Mouse (Mus musculus) layer of hippocampus, postnatal 25 days (tissue): ENCODE results near the gene Tgfbr1. TPM values are rescaled to one million over a fixed set of nuclear protein-coding genes. Genes with fewer than 3 reads are reported as not detected.

Experiments used
- DNase-seq, 2 experiments: peaks; one replicate each; pipeline ENCODE4 v3.0.0; 2022; ENCODE audit warnings: mixed read lengths in 2 of 2, low spot score in 1 of 2; ENCODE audit errors: extremely low spot score in 1 of 2
- total RNA-seq, 2 experiments: library from RNA; stranded (reverse); gene quantifications; 2 replicates each; pipeline ENCODE4 v1.2.3; 2021

Gene Tgfbr1
- 10 to 100 TPM; 25.2 to 28.4 TPM for total RNA-seq

GRCm38 (mm10) chr4:47352803-47353388 lies at the start of gene Tgfbr1:
Tgfbr1 (plus strand) TSS chr4:47353222.
- DNase-seq = peak; percentile 85 to 87

GRCm38 (mm10) chr4:47303340-47303998 lies 49.6 kb upstream of the Tgfbr1 start:
- DNase-seq = no peak

GRCm38 (mm10) chr4:47309886-47310625 lies 43.0 kb upstream of the Tgfbr1 start:
- DNase-seq = no peak

GRCm38 (mm10) chr4:47310812-47311211 lies 42.2 kb upstream of the Tgfbr1 start:
- no peak for DNase-seq

GRCm38 (mm10) chr4:47311467-47311866 lies 41.6 kb upstream of the Tgfbr1 start:
- no peak for DNase-seq

GRCm38 (mm10) chr4:47311929-47312328 lies 41.1 kb upstream of the Tgfbr1 start:
- no peak for DNase-seq

- DNase-seq = peak; percentile 41 to 42
Measured at GRCm38 (mm10) chr4:47312676-47313075, 40.3 kb upstream of the Tgfbr1 start.

GRCm38 (mm10) chr4:47313710-47314410 lies 39.2 kb upstream of the Tgfbr1 start:
- no peak for DNase-seq

GRCm38 (mm10) chr4:47315458-47315857 lies 37.6 kb upstream of the Tgfbr1 start:
- DNase-seq = no peak

GRCm38 (mm10) chr4:47316432-47316831 lies 36.6 kb upstream of the Tgfbr1 start:
- no peak for DNase-seq

- no peak for DNase-seq
Measured at GRCm38 (mm10) chr4:47319561-47320321, 33.3 kb upstream of the Tgfbr1 start.

GRCm38 (mm10) chr4:47322315-47322714 lies 30.7 kb upstream of the Tgfbr1 start:
- DNase-seq = no peak

- DNase-seq = no peak
Measured at GRCm38 (mm10) chr4:47324206-47324605, 28.8 kb upstream of the Tgfbr1 start.

GRCm38 (mm10) chr4:47327782-47328181 lies 25.2 kb upstream of the Tgfbr1 start:
- DNase-seq = no peak

GRCm38 (mm10) chr4:47329285-47329684 lies 23.7 kb upstream of the Tgfbr1 start:
- DNase-seq = no peak

- no peak for DNase-seq
Measured at GRCm38 (mm10) chr4:47330378-47331052, 22.5 kb upstream of the Tgfbr1 start.

GRCm38 (mm10) chr4:47332812-47333343 lies 20.1 kb upstream of the Tgfbr1 start:
- DNase-seq = no peak

- no peak for DNase-seq
Measured at GRCm38 (mm10) chr4:47333541-47333940, 19.5 kb upstream of the Tgfbr1 start.

GRCm38 (mm10) chr4:47336941-47337600 lies 16.0 kb upstream of the Tgfbr1 start:
- DNase-seq = no peak
